ENCODE assay signal across 24 mouse cellular contexts in the genomic region with DNA sequence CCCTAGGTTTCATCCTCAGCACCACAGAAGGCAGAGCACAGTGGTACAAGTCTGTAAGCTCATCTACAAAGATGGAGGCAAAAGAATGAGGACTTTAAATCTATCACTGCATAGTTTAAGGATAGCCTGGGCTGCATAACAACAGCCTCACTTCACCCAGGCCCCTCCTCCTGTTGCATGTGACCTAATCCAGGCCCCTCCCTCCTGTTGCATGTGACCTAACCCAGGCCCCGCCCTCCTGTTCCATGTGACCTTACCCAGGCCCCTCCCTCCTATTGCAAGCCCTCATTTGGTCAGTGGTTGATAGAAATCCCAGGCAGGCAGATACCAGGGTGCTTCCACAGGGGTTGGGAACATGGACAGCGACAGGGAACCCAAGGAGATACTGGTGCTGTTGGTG.
"Had no signal": no experiment of that assay in that cellular context is flagged by ENCODE, and none has a peak within 500 bp of the region (broad histone marks: within the 10 kb centered on the region; RNA-seq: fewer than 3 reads in every experiment).

No protein-coding gene starts in this region.

- H3K27ac ChIP-seq: heart, embryonic 10.5 days; heart, embryonic 13.5 days; heart, embryonic 15.5 days; hindbrain, embryonic 13.5 days; hindbrain, embryonic 15.5 days; hindbrain, postnatal 0 days; intestine, embryonic 15.5 days; layer of hippocampus, adult 2 months; left cerebral cortex, adult 2 months; limb, embryonic 10.5 days; limb, embryonic 12.5 days; liver, embryonic 12.5 days; liver, embryonic 14.5 days had no signal

- H3K4me3 ChIP-seq: heart, embryonic 10.5 days; heart, embryonic 13.5 days; heart, embryonic 15.5 days; hindbrain, embryonic 13.5 days; hindbrain, embryonic 15.5 days; intestine, embryonic 15.5 days; layer of hippocampus, adult 2 months; left cerebral cortex, adult 2 months; limb, embryonic 10.5 days; limb, embryonic 12.5 days; liver, embryonic 12.5 days had no signal

- H3K4me1 ChIP-seq: intestine, embryonic 15.5 days; liver, embryonic 12.5 days had no signal

- H3K36me3 ChIP-seq: heart, embryonic 10.5 days; heart, embryonic 13.5 days; heart, embryonic 15.5 days; hindbrain, embryonic 13.5 days; hindbrain, embryonic 15.5 days; intestine, embryonic 15.5 days; limb, embryonic 10.5 days; limb, embryonic 12.5 days; liver, embryonic 12.5 days had no signal

- ATAC-seq: hindbrain, postnatal 0 days; intestine, embryonic 15.5 days; intestine, postnatal 0 days; liver, embryonic 12.5 days had no signal

- H3K27me3 ChIP-seq: hindbrain, embryonic 13.5 days; hindbrain, embryonic 15.5 days had no signal

- DNase-seq: gastrocnemius, postnatal 14 days; gastrocnemius, postnatal 36 days; heart, adult 18-20 months; heart, postnatal 14 days; heart, postnatal 36 days; kidney, adult 18-20 months; kidney, adult 8-10 months; kidney, postnatal 10 days; kidney, postnatal 25 days; kidney, postnatal 4 days had no signal

- H3K9ac ChIP-seq: heart, embryonic 13.5 days; heart, embryonic 15.5 days; hindbrain, embryonic 13.5 days; hindbrain, embryonic 15.5 days; intestine, embryonic 15.5 days; limb, embryonic 12.5 days; liver, embryonic 12.5 days; liver, embryonic 14.5 days had no signal

- H3K9me3 ChIP-seq: heart, embryonic 10.5 days; heart, embryonic 15.5 days; hindbrain, embryonic 13.5 days; hindbrain, embryonic 15.5 days; intestine, embryonic 15.5 days; limb, embryonic 10.5 days; liver, embryonic 12.5 days had no signal

- H3K4me2 ChIP-seq: heart, embryonic 13.5 days; heart, embryonic 15.5 days; hindbrain, embryonic 13.5 days; hindbrain, embryonic 15.5 days; intestine, embryonic 15.5 days; limb, embryonic 12.5 days; liver, embryonic 12.5 days had no signal
